Mouse (Mus musculus): Measurements from ENCODE around the gene Dffb. TPM values are rescaled to one million over a fixed set of nuclear protein-coding genes. Genes with fewer than 3 reads are reported as not detected.

Dffb gene
- polyA plus RNA-seq (2012; ENCODE audit: low replicate concordance), result 10.9 and 21.1 TPM in 2 replicates

GRCm38 (mm10) chr4:153974431-153975291, at the start of gene Dffb, which contains the start of gene Cep104:
Gene Dffb (minus strand): TSS chr4:153975126.
Gene Cep104 (plus strand): TSS chr4:153975194.

GRCm38 (mm10) chr4:154011646-154012089, 36.7 kb upstream of the Dffb start, which contains the start of gene Lrrc47:
Gene Lrrc47 (plus strand): TSS chr4:154011731.

GRCm38 (mm10) chr4:153956569-153957405, 18.1 kb downstream of the Dffb start, which contains the start of gene A430005L14Rik:
Gene A430005L14Rik (plus strand): TSS chr4:153957237.

Other genes with a start within 250 kb of the Dffb start
- 65.8 and 74.3 TPM in 2 replicates for gene A430005L14Rik, start 17.9 kb downstream of the Dffb start, polyA plus RNA-seq (2012; ENCODE audit: low replicate concordance)
- 4.5 and 7.3 TPM in 2 replicates for gene Cep104, start 68 bp upstream of the Dffb start, polyA plus RNA-seq (2012; ENCODE audit: low replicate concordance)
- 66.7 and 124 TPM in 2 replicates for gene Lrrc47, start 36.6 kb upstream of the Dffb start, polyA plus RNA-seq (2012; ENCODE audit: low replicate concordance)
- gene Smim1, start 51.1 kb upstream of the Dffb start, polyA plus RNA-seq (2012; ENCODE audit: low replicate concordance), result 1.7 and 12.0 TPM in 2 replicates
- gene Ccdc27, start 67.6 kb upstream of the Dffb start, polyA plus RNA-seq (2012; ENCODE audit: low replicate concordance), result not detected in 2 replicates
- gene Trp73, start 165.1 kb upstream of the Dffb start, polyA plus RNA-seq (2012; ENCODE audit: low replicate concordance), result 0.43 and 1.4 TPM in 2 replicates
- gene Wrap73, start 167.2 kb upstream of the Dffb start, polyA plus RNA-seq (2012; ENCODE audit: low replicate concordance), result 4.6 and 13.4 TPM in 2 replicates
- 159 and 235 TPM in 2 replicates for gene Tprgl, start 185.5 kb upstream of the Dffb start, polyA plus RNA-seq (2012; ENCODE audit: low replicate concordance)
- gene Megf6, start 195.6 kb upstream of the Dffb start, polyA plus RNA-seq (2012; ENCODE audit: low replicate concordance), result 0.30 TPM in 1 of 2 replicates, not detected in the other